Mouse (Mus musculus): ENCODE measurements at regions not wholly inside any gene's neighbourhood (a gene's known extent, or its start where the extent isn't known, plus 50 kb on each side); places are given as distances from the start of the nearest gene placed in this dataset.

DNA sequence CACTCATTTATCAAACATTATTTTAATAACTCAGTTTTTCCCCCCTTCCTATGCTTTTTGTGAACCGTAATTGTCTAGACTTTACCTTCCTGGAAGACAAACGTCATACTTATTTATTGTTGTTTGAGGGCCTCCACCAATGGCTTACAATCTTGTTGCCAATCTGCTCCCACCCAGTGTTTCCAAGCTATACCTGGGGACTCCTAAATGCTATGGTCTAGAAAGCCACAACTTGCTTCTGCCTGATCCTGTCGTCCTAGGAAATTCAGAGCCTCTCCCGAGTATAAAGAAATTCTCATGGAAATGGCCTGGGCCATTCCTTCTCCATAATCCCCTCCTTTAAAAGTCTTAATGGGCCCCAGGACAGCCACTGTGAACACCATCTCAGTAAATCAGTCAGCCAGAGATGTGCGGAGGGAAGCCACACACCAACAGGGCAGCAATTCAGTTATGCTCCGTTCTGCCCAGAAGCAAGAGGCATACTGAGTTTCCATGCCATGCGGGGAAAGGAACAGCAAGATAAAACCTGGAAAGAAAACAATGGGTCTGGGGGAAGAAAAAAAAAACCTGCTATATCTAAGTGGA is 143.4 kb upstream of the Lrrn1 start:
- TF ChIP-seq MAFK (IDR thresholded peaks at IDR 0.05; ENCODE audit: insufficient read depth, low read depth, low read length): no peak
- no peak for TF ChIP-seq HCFC1 (IDR thresholded peaks at IDR 0.05; ENCODE audit: borderline replicate concordance, insufficient read depth, low read length)
- TF ChIP-seq CHD2 (IDR thresholded peaks at IDR 0.05; ENCODE audit: low read depth, low read length): no peak
- TF ChIP-seq ZC3H11A (IDR thresholded peaks at IDR 0.05; ENCODE audit: borderline replicate concordance, low read depth, low read length): no peak
- TF ChIP-seq ZNF384 (IDR thresholded peaks at IDR 0.05; ENCODE audit: low read depth, low read length): no peak
- H3K4me1 ChIP-seq (ENCODE audit: control insufficient read depth in 2 of 2, insufficient read depth in 2 of 2, low read length in 2 of 2, poor library complexity in 1 of 2): no peaks in the 10 kb centered on the region
- in situ Hi-C loops (cut with MboI; ENCODE audit: low sequenced_read_pairs in 2 of 2, unreplicated experiment in 2 of 2): no loop called here
- H3K4me3 ChIP-seq (ENCODE audit: insufficient read depth in 1 of 2, low read depth in 1 of 2, low read length in 2 of 2, poor library complexity in 1 of 2, severe bottlenecking in 1 of 2): no peak overlapping the region
- H3K27ac ChIP-seq (ENCODE audit: insufficient read depth, low read depth, low read length, poor library complexity, severe bottlenecking): no peak overlapping the region
- DNase-seq (ENCODE audit: low read depth, low spot score): no peak
- no peaks in the 10 kb centered on the region for H3K36me3 ChIP-seq (ENCODE audit: control insufficient read depth, insufficient read depth, low read length, poor library complexity, severe bottlenecking)
- H3K9me3 ChIP-seq (ENCODE audit: control insufficient read depth, insufficient read depth, low read depth, low read length): no peaks in the 10 kb centered on the region
- H3K9ac ChIP-seq (ENCODE audit: insufficient read depth, low read depth, low read length, poor library complexity, severe bottlenecking): no peak overlapping the region

DNA sequence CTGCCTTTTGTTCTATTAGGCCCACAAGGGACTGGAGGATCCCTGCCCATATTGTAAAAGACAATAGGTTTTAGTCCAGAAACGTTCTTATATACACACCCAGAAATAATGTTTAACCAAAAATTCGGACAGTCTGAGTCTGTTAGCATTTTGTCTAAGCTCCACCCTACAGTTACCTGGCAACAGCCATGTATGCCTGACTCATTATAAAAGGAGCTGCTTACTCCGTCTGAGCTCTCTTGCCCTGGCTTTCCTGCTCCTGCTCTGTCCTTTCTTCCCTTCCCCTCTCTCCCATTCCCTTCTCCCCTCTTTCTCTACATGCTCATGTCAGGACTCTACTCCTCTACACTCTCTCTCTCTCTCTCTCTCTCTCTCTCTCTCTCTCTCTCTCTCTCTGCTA is 139.7 kb upstream of the Lrrn1 start:
- no peak for DNase-seq (ENCODE audit: low read depth, low spot score)
- TF ChIP-seq MAFK (IDR thresholded peaks at IDR 0.05; ENCODE audit: insufficient read depth, low read depth, low read length) (no peak), ZNF384 (IDR thresholded peaks at IDR 0.05; ENCODE audit: low read depth, low read length) (no peak), HCFC1 (IDR thresholded peaks at IDR 0.05; ENCODE audit: borderline replicate concordance, insufficient read depth, low read length) (no peak), CHD2 (IDR thresholded peaks at IDR 0.05; ENCODE audit: low read depth, low read length) (no peak), ZC3H11A (IDR thresholded peaks at IDR 0.05; ENCODE audit: borderline replicate concordance, low read depth, low read length) (no peak)
- in situ Hi-C loops (cut with MboI; ENCODE audit: low sequenced_read_pairs in 2 of 2, unreplicated experiment in 2 of 2): no loop called here
- H3K4me3 ChIP-seq (ENCODE audit: insufficient read depth in 1 of 2, low read depth in 1 of 2, low read length in 2 of 2, poor library complexity in 1 of 2, severe bottlenecking in 1 of 2): no peak overlapping the region
- no peak overlapping the region for H3K9ac ChIP-seq (ENCODE audit: insufficient read depth, low read depth, low read length, poor library complexity, severe bottlenecking)
- no peaks in the 10 kb centered on the region for H3K36me3 ChIP-seq (ENCODE audit: control insufficient read depth, insufficient read depth, low read length, poor library complexity, severe bottlenecking)
- H3K27ac ChIP-seq (ENCODE audit: insufficient read depth, low read depth, low read length, poor library complexity, severe bottlenecking): no peak overlapping the region
- H3K9me3 ChIP-seq (ENCODE audit: control insufficient read depth, insufficient read depth, low read depth, low read length): no peaks in the 10 kb centered on the region
- H3K4me1 ChIP-seq (ENCODE audit: control insufficient read depth in 2 of 2, insufficient read depth in 2 of 2, low read length in 2 of 2, poor library complexity in 1 of 2): no peaks in the 10 kb centered on the region

DNA sequence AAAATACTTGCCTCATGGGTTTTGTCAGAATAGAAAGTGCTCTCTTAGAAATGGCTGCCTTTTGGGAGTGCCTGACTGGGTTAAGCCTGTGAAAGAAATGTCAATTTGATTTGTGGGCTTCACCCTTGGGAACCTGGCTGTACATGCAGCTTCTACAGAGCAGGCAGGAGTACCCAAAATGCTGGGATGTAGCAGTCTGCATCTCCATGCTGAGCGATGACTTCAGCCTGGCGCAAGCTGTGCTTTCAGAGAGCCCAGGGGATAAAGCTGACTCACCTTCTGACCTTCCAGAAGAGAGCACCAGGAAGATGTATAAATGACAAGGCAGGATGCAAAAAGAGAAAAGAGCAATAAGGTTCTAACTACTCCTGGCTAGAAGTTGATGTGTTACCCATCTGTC is 135.0 kb upstream of the Lrrn1 start:
- in situ Hi-C loops (cut with MboI; ENCODE audit: low sequenced_read_pairs in 2 of 2, unreplicated experiment in 2 of 2): no loop called here
- Histone ChIP-seq H3K36me3 (ENCODE audit: control insufficient read depth, insufficient read depth, low read length, poor library complexity, severe bottlenecking) (no peaks in the 10 kb centered on the region), H3K27ac (ENCODE audit: insufficient read depth, low read depth, low read length, poor library complexity, severe bottlenecking) (no peak overlapping the region), H3K9me3 (ENCODE audit: control insufficient read depth, insufficient read depth, low read depth, low read length) (no peaks in the 10 kb centered on the region), H3K4me3 (ENCODE audit: insufficient read depth in 1 of 2, low read depth in 1 of 2, low read length in 2 of 2, poor library complexity in 1 of 2, severe bottlenecking in 1 of 2) (no peak overlapping the region), H3K9ac (ENCODE audit: insufficient read depth, low read depth, low read length, poor library complexity, severe bottlenecking) (no peak overlapping the region), H3K4me1 (ENCODE audit: control insufficient read depth in 2 of 2, insufficient read depth in 2 of 2, low read length in 2 of 2, poor library complexity in 1 of 2) (no peaks in the 10 kb centered on the region)
- no peak for TF ChIP-seq ZNF384 (IDR thresholded peaks at IDR 0.05; ENCODE audit: low read depth, low read length)
- no peak for TF ChIP-seq MAFK (IDR thresholded peaks at IDR 0.05; ENCODE audit: insufficient read depth, low read depth, low read length)
- TF ChIP-seq CHD2 (IDR thresholded peaks at IDR 0.05; ENCODE audit: low read depth, low read length): no peak
- TF ChIP-seq HCFC1 (IDR thresholded peaks at IDR 0.05; ENCODE audit: borderline replicate concordance, insufficient read depth, low read length): no peak
- no peak for DNase-seq (ENCODE audit: low read depth, low spot score)

DNA sequence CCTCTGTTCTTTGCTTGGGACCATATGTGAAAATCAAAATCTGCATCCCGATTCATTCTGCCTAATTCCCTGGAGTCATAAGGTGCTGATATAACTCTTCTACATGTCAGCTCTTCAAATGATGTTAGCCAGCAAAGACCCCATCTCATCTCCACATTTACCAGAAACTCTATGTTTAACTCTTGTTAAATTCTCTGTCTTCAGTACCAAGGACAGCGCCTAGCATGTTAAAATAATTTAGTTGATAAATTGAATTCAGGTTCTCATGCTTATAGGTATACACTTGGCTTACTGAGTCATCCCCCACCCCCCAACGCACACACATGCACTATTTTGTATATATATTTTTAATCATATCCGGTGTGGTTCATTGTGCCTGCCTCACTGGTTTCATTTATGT is 113.8 kb upstream of the Lrrn1 start:
- H3K9ac ChIP-seq (ENCODE audit: insufficient read depth, low read depth, low read length, poor library complexity, severe bottlenecking): no peak overlapping the region
- no peak overlapping the region for H3K27ac ChIP-seq (ENCODE audit: insufficient read depth, low read depth, low read length, poor library complexity, severe bottlenecking)
- TF ChIP-seq ZNF384 (IDR thresholded peaks at IDR 0.05; ENCODE audit: low read depth, low read length) (no peak), HCFC1 (IDR thresholded peaks at IDR 0.05; ENCODE audit: borderline replicate concordance, insufficient read depth, low read length) (no peak), CHD2 (IDR thresholded peaks at IDR 0.05; ENCODE audit: low read depth, low read length) (no peak), MAFK (IDR thresholded peaks at IDR 0.05; ENCODE audit: insufficient read depth, low read depth, low read length) (no peak), ZC3H11A (IDR thresholded peaks at IDR 0.05; ENCODE audit: borderline replicate concordance, low read depth, low read length) (no peak)
- H3K4me1 ChIP-seq (ENCODE audit: control insufficient read depth in 2 of 2, insufficient read depth in 2 of 2, low read length in 2 of 2, poor library complexity in 1 of 2): no peaks in the 10 kb centered on the region
- in situ Hi-C loops (cut with MboI; ENCODE audit: low sequenced_read_pairs in 2 of 2, unreplicated experiment in 2 of 2): no loop called here
- no peaks in the 10 kb centered on the region for H3K9me3 ChIP-seq (ENCODE audit: control insufficient read depth, insufficient read depth, low read depth, low read length)
- H3K36me3 ChIP-seq (ENCODE audit: control insufficient read depth, insufficient read depth, low read length, poor library complexity, severe bottlenecking): no peaks in the 10 kb centered on the region
- H3K4me3 ChIP-seq (ENCODE audit: insufficient read depth in 1 of 2, low read depth in 1 of 2, low read length in 2 of 2, poor library complexity in 1 of 2, severe bottlenecking in 1 of 2): no peak overlapping the region
- DNase-seq (ENCODE audit: low read depth, low spot score): peak; percentile 4

DNA sequence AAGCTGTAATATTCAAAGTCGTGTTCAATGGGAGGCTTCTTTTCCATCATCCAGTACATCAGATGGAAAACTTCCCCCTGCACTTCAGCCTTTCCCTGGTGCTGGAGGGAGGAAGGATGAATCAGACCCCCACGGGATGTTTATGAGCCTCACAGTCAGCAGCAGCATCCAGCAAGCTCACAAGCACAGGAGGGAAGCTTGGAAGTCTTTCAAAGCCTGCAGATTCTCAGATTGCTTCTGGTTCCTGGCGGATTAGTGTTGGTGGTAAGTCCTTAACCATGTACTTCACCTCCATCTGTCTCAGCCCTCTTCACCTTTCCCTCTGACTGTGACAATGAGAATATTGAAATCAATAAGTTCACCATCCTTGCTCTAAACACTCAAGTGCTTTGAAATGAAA is 107.5 kb upstream of the Lrrn1 start:
- Histone ChIP-seq H3K9me3 (ENCODE audit: control insufficient read depth, insufficient read depth, low read depth, low read length) (no peaks in the 10 kb centered on the region), H3K4me3 (ENCODE audit: insufficient read depth in 1 of 2, low read depth in 1 of 2, low read length in 2 of 2, poor library complexity in 1 of 2, severe bottlenecking in 1 of 2) (no peak overlapping the region), H3K4me1 (ENCODE audit: control insufficient read depth in 2 of 2, insufficient read depth in 2 of 2, low read length in 2 of 2, poor library complexity in 1 of 2) (no peaks in the 10 kb centered on the region), H3K36me3 (ENCODE audit: control insufficient read depth, insufficient read depth, low read length, poor library complexity, severe bottlenecking) (no peaks in the 10 kb centered on the region), H3K27ac (ENCODE audit: insufficient read depth, low read depth, low read length, poor library complexity, severe bottlenecking) (no peak overlapping the region), H3K9ac (ENCODE audit: insufficient read depth, low read depth, low read length, poor library complexity, severe bottlenecking) (no peak overlapping the region)
- DNase-seq (ENCODE audit: low read depth, low spot score): no peak
- in situ Hi-C loops (cut with MboI; ENCODE audit: low sequenced_read_pairs in 2 of 2, unreplicated experiment in 2 of 2): no loop called here
- TF ChIP-seq ZC3H11A (IDR thresholded peaks at IDR 0.05; ENCODE audit: borderline replicate concordance, low read depth, low read length) (no peak), MAFK (IDR thresholded peaks at IDR 0.05; ENCODE audit: insufficient read depth, low read depth, low read length) (no peak), CHD2 (IDR thresholded peaks at IDR 0.05; ENCODE audit: low read depth, low read length) (no peak), ZNF384 (IDR thresholded peaks at IDR 0.05; ENCODE audit: low read depth, low read length) (no peak), HCFC1 (IDR thresholded peaks at IDR 0.05; ENCODE audit: borderline replicate concordance, insufficient read depth, low read length) (no peak)
